Mouse (Mus musculus) lung, postnatal 10 days (tissue): Measurements from ENCODE around the gene Ptar1.

Experiments used
- DNase-seq: peaks from one replicate; pipeline ENCODE4 v3.0.0; 2021

The Ptar1 gene

GRCm38 (mm10) chr19:23758554-23759321, 71.5 kb downstream of the Ptar1 start, which contains the start of gene Apba1:
Apba1 (plus strand) TSS chr19:23758887.
- DNase-seq: peak; percentile 75

- no peak for DNase-seq
Measured at GRCm38 (mm10) chr19:23759322-23759945, 72.2 kb downstream of the Ptar1 start.

DNA sequence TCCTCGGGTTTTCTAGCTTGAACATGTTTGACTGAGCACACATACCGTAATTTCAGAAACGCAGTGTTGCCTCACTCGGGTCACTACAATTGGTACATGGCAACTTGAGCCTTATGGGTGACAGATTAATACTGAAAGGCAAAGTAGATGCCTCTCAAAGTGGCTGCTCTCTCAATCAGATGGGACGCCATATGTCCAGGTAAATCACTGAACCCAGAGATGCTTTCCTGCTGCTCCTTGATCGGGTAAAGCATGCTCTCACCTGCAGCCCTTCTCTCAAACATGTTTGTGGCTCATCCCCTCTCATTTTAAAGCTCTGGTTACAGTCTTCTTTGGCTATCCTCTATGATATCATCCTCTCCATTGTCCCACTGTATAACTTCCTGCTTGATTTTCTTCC, 76.1 kb downstream of the Ptar1 start:
- no peak for DNase-seq

DNA sequence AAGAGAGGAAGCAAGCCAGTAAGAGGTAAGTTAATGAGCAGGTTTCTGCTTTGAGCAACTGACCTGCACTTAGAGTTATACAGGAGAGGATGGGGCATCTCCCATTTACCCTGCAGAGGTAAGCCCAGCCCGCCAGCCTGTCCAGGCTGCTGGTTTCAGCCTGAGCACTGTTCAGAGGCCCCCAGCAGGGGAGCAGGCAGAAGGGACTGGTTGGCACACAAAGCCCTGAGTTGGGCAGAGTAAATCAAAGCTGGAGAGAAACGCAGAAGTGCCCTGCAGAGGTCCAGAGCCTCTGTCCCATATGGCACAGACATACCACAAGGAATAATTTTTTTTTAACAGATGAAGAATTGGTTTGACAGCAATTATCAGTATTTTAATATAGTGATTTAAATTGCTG, 76.8 kb downstream of the Ptar1 start:
- DNase-seq: no peak

- DNase-seq: no peak
Measured at GRCm38 (mm10) chr19:23768864-23769263, 81.6 kb downstream of the Ptar1 start.

DNA sequence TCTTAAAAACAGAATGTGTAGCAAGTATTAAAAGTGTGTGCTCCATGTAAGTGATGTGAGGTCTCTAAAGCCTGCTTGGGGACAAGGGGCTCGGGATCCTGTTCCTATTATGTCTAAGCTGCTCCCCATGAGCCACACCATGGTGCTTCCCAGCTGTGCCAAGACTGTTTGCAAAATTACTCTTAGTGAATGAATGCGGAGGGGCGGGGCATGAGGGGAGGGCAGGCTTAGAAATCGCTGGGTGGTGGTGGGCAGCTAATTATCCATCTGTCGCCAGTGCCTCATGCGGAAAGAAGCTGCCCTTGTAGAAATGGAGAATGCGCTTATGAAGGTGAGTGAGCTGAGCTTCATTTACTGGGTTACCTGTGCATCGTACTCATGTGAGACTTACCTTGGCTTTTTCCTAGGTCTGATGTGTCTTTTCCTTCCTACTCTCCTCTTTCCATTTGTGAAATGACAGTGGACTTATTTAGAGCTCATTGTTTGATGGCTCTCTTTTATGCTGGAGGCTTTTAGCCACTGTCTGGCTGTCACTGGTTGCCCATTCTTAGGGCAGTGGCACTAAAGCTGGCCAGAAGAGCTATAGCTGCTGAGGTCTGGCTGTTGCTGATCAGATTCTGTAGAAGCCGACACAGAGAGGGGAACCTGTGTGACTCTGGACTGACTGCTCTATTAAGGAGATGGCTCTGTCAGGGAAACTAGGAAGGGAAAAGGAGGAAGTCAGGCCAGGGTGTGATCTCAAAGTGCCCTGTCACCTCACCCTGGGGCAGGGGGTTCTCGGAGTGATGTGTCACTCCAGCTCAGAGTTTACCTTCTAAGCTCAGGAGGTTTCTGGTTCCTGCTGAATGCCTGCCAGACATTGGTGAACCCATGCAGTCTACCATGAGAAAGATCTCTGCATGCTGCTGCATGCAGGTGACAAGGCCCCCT, 83.5 kb downstream of the Ptar1 start:
- no peak for DNase-seq

GRCm38 (mm10) chr19:23771971-23772370, 84.7 kb downstream of the Ptar1 start:
- DNase-seq: peak; percentile 14

DNA sequence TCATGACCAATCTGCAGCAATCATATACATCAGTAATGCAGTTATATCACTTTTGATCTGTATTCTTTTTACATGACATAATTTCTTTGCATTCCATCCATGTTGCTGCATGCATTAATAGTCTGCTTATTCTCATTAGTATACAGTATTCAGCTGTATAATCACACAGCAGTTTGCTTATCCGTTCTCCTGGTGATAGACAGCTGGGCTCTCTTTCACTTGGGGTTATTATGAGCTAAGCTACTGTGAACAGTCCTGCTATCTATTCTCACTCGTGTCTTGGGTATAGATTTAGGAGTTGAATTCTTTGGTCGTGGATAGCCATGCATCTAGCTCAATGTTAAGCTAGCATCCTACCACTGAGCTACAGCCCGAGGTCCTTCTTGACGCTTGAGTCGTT, 88.1 kb downstream of the Ptar1 start:
- no peak for DNase-seq

DNA sequence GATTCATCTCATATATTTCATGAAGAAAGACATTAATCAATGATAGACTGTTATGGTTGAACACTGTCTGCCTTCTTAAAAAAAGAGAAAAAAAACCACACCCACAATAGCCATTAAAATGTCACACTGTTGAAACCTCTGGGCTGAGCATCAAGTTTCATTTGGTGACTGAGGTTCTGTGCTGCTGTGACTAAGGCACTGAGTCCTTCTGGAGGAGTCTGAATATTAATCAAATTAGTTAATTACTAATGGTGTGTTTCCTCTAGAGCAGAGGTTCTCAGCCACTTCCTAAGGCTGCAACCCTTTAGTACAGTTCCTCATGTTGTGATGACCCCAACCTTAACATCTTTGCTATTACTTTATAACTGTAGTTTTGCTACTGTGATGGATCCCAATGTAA, 91.9 kb downstream of the Ptar1 start:
- no peak for DNase-seq

GRCm38 (mm10) chr19:23780105-23780504, 92.9 kb downstream of the Ptar1 start:
- DNase-seq: no peak
